Mouse (Mus musculus) mammary gland, adult 2 months (tissue): Measurements from ENCODE around the gene Olfr643. TPM values are rescaled to one million over a fixed set of nuclear protein-coding genes. Genes with fewer than 3 reads are reported as not detected.

Experiments
- polyA plus RNA-seq: library from polyadenylated mRNA; depleted of rRNA; stranded (reverse); fragments of >200 nt; gene quantifications from 2 replicates; pipeline ENCODE4 v1.2.3, GENCODE M21; 2012; ENCODE audit warnings: low replicate concordance; rRNA removed

Olfr643 gene
- not detected in 2 replicates for polyA plus RNA-seq

DNA sequence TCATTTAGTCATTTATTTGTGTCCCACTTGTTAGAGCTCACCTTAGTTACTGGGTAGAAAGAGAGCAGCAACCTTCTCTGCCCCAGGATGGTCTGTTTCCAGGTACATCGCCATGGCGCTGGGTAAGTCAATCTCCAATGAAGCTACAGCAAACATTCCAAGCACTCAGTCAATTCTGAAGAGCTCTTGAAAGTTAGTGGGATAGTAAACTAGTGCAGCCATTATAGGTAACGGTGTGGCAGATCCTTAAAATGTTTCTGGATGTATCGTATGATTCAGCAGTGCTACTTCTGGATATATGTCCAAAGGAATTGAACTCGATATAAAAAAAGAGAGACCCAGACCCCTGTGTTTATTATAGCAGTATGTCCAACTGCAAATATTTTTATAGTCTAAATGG lies at the start of gene Olfr643:
Olfr643 (minus strand) TSS at position 101 of the 400 bp plus-strand sequence.

GRCm38 (mm10) chr7:104183292-104183691 lies 46.1 kb upstream of the Olfr643 start, which contains the start of gene Olfr648:
Gene Olfr648 (minus strand): TSS chr7:104183392.

GRCm38 (mm10) chr7:104150456-104150855 lies 13.3 kb upstream of the Olfr643 start, which contains the start of gene Ubqlnl:
Gene Ubqlnl (minus strand): TSS chr7:104150556.

GRCm38 (mm10) chr7:104143179-104143578 lies 6.0 kb upstream of the Olfr643 start, which contains the start of gene Ubqln3:
Gene Ubqln3 (minus strand): TSS chr7:104143279.

DNA sequence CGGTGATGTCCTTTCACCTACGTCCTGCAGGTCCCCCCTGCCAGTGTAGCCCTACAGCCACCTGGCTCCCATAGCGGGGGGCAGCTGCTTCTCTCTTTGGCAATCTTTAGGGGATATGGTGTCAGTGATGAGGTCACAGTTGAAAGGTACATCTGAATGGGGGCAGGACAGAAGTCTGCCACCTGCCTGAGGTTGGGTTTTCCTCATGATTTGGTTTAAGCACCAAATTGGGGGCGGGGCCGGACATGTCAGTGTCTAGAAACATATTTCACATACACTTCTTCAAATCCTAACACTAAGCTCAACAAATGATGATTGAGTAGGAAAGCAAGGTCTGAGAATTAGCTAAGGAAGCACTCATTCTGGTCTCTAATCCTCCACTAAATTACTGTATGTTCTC lies 7.5 kb downstream of the Olfr643 start, which contains the start of gene Ubqln5:
Ubqln5 (minus strand) TSS at position 101 of the 400 bp plus-strand sequence.

DNA sequence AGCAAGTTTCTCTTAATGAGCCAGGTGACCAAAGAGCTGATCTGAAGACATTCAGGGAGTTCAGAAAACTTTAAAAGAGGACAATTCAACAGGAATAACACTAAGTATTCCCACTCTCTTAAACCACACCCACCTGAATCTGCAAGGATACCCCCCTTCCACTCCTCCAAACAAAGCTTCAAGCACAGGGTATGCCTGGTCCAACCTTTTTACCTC lies 32.5 kb downstream of the Olfr643 start, which contains the start of gene Olfr646:
Olfr646 (plus strand) TSS at position 117 of the 216 bp plus-strand sequence.

DNA sequence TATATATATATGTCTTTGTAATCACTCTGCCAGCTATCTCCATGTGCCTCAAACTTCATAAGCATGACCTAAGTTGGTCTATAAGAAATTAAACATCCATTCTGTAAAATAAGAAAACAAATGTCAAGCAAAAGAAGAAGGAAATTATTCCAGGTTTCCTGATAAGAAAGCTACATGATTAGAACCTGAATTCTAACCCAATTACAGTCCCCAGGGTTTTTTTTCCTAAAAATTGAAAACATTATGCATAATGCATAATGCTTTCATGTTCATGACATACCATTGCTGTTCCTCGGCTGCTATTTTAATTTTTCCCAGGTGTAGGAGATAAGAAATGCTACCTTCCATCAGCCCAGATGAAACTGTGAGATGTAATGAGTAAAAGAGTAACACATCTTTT lies 51.8 kb downstream of the Olfr643 start, which contains the start of gene Olfr645:
Olfr645 (minus strand) TSS at position 101 of the 400 bp plus-strand sequence.

DNA sequence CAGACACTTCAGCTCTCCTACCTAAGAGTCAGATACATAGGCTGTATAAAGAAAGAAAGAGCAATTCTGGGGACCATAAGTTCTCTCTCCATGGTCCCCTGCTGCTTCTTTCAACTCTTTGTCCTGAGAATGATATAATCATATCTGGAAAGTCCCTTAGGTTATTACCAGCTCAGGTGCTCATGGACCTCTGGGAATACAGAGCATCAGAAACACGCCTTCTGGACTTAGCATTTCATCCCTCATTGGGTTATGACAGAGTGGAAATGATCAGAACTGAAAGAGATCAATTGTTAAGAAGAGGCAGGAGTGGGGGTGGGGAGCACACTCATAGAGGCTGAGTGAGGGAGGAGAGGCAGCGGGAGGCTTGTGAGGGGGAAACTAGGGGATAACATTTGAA lies 65.4 kb downstream of the Olfr643 start, which contains the start of gene Olfr644:
Olfr644 (minus strand) TSS at position 101 of the 400 bp plus-strand sequence.

DNA sequence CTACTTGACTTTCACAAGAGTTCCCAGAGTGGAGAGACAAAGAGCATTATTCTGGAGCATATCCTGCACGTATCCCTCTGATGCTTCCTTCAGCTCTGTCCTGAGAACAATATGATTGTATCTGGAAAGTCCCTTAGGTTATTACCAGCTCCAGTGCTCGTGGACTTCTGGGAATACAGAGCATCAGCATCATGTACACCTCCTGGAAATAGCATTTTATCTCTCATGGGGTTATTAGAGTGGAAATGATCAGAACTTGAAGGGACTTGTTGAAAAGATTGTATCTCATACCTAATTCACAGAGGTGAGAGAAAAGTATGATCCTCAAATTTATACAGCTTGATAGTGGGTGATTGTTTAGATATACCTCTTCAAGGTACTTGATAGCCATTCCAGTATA lies 75.9 kb downstream of the Olfr643 start, which contains the start of gene 4930516K23Rik:
4930516K23Rik (minus strand) TSS at position 101 of the 400 bp plus-strand sequence.

DNA sequence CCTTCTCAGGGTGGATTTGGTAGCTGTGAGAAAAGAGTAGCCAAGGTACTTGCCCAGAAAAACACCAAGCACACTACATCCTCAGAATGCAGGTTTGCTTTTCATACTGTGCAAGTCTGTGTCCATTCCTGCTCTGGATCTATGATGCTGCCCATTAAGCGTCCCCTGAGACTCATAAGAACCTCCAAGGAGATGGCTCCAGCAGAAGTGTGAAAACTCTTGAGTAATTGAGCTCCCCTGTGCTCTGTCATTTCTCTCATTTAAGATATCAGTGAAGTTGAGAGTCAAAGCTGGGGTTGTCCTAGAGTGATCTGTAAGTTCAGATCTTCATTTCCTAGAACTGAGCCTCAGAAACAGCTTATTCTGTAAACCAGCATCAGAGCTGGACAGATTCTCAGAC lies 84.6 kb downstream of the Olfr643 start, which contains the start of gene Olfr642:
Olfr642 (minus strand) TSS at position 101 of the 400 bp plus-strand sequence.

GRCm38 (mm10) chr7:104035145-104035544 lies 102.1 kb downstream of the Olfr643 start, which contains the start of gene Olfr641:
Gene Olfr641 (plus strand): TSS chr7:104035445.

GRCm38 (mm10) chr7:104025473-104025872 lies 111.7 kb downstream of the Olfr643 start, which contains the start of gene Olfr640:
Gene Olfr640 (minus strand): TSS chr7:104025573.

DNA sequence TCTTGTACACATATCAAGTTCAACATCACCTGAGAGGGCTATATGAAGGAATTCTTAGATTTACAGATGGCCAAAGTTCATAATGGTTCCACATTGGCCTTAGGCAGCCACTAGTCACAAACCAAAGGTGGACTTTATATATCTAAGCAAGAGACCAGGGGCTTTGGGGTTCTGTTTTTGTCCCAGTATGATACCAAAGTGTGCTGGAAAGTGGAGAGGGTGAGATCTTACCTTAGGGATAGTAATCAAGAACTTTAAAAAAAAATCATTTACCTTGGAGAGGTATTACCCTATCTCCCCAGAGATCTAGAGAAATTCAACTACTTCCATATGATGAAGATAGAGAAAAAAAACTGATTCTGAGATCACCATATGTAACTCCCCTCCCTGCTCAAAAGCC lies 120.0 kb downstream of the Olfr643 start, which contains the start of gene Olfr639:
Olfr639 (minus strand) TSS at position 101 of the 400 bp plus-strand sequence.

GRCm38 (mm10) chr7:103998446-103998845 lies 138.8 kb downstream of the Olfr643 start, which contains the start of gene Olfr638:
Gene Olfr638 (plus strand): TSS chr7:103998746.

DNA sequence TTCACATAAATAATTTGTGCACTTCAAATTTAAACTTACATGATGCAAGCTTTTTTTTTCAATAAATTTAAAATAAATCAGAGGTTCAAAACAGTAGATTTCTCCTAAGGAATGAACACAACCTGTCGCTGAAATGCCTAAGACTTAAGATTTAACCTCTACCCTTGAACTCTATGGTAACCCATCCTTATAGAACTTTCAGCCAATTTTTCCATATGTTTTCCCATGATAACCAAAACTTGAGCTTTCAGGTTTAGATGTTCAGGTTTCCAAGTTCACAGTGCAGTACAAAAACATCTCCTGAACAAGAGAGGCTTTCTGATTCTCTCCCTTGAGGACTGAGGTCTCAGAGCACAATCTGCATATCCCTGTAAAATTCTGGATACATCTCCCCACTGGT lies 166.4 kb downstream of the Olfr643 start, which contains the start of gene Olfr635:
Olfr635 (plus strand) TSS at position 301 of the 400 bp plus-strand sequence.

Other genes starting within 250 kb of the Olfr643 start
- not detected in 2 replicates for gene Olfr64, start 242.9 kb downstream of the Olfr643 start, polyA plus RNA-seq
- gene Olfr65, start 233.9 kb downstream of the Olfr643 start, polyA plus RNA-seq = not detected in 2 replicates
- not detected in 2 replicates for gene Olfr631, start 208.6 kb downstream of the Olfr643 start, polyA plus RNA-seq
- gene Olfr632, start 203.1 kb downstream of the Olfr643 start, polyA plus RNA-seq = not detected in 2 replicates
- not detected in 2 replicates for gene Olfr633, start 193.0 kb downstream of the Olfr643 start, polyA plus RNA-seq
- gene Olfr635, start 166.3 kb downstream of the Olfr643 start, polyA plus RNA-seq = not detected in 2 replicates
- not detected in 2 replicates for gene Olfr638, start 138.7 kb downstream of the Olfr643 start, polyA plus RNA-seq
- not detected in 2 replicates for gene Olfr639, start 120.1 kb downstream of the Olfr643 start, polyA plus RNA-seq
- gene Olfr640, start 111.8 kb downstream of the Olfr643 start, polyA plus RNA-seq = not detected in 2 replicates
- gene Olfr641, start 102.0 kb downstream of the Olfr643 start, polyA plus RNA-seq = not detected in 2 replicates
- gene Olfr642, start 84.7 kb downstream of the Olfr643 start, polyA plus RNA-seq = not detected in 2 replicates
- gene 4930516K23Rik, start 76.0 kb downstream of the Olfr643 start, polyA plus RNA-seq = not detected in 2 replicates
- not detected in 2 replicates for gene Olfr644, start 65.5 kb downstream of the Olfr643 start, polyA plus RNA-seq
- not detected in 2 replicates for gene Olfr645, start 51.9 kb downstream of the Olfr643 start, polyA plus RNA-seq
- not detected in 2 replicates for gene Olfr646, start 32.5 kb downstream of the Olfr643 start, polyA plus RNA-seq
- not detected in 2 replicates for gene Ubqln5, start 7.6 kb downstream of the Olfr643 start, polyA plus RNA-seq
- not detected in 2 replicates for gene Ubqln3, start 5.9 kb upstream of the Olfr643 start, polyA plus RNA-seq
- gene Ubqlnl, start 13.2 kb upstream of the Olfr643 start, polyA plus RNA-seq = not detected in 2 replicates
- not detected in 2 replicates for gene Olfm5, start 27.4 kb upstream of the Olfr643 start, polyA plus RNA-seq
- gene Olfr648, start 46.0 kb upstream of the Olfr643 start, polyA plus RNA-seq = not detected in 2 replicates
- not detected in 2 replicates for gene Olfr649, start 58.6 kb upstream of the Olfr643 start, polyA plus RNA-seq
- gene Trim6, start 81.4 kb upstream of the Olfr643 start, polyA plus RNA-seq = 0.97 and 1.1 TPM in 2 replicates
- gene Trim34a, start 107.1 kb upstream of the Olfr643 start, polyA plus RNA-seq = 10.2 and 25.5 TPM in 2 replicates
- gene Trim5, start 150.7 kb upstream of the Olfr643 start, polyA plus RNA-seq = 0.94 and 2.2 TPM in 2 replicates
- gene Trim12a, start 178.1 kb upstream of the Olfr643 start, polyA plus RNA-seq = 5.0 and 10.4 TPM in 2 replicates
- 3.1 and 4.1 TPM in 2 replicates for gene Trim34b, start 192.1 kb upstream of the Olfr643 start, polyA plus RNA-seq
- gene Trim12c, start 216.0 kb upstream of the Olfr643 start, polyA plus RNA-seq = 3.1 and 6.3 TPM in 2 replicates
- gene Trim30b, start 232.5 kb upstream of the Olfr643 start, polyA plus RNA-seq = 0.74 and 1.5 TPM in 2 replicates